Mouse (Mus musculus) stomach, postnatal 0 days (tissue): Measurements from ENCODE around the gene Shisal2a.

Experiments used
- CTCF ChIP-seq: IDR thresholded peaks from 2 replicates; pipeline ENCODE4 v1.5.1; 2016; ENCODE audit warnings: antibody characterized with exemption, low read depth, mild to moderate bottlenecking, moderate library complexity
- EP300 ChIP-seq: optimal IDR thresholded peaks from 2 replicates; pipeline ENCODE3; 2016; ENCODE audit warnings: antibody characterized with exemption

DNA sequence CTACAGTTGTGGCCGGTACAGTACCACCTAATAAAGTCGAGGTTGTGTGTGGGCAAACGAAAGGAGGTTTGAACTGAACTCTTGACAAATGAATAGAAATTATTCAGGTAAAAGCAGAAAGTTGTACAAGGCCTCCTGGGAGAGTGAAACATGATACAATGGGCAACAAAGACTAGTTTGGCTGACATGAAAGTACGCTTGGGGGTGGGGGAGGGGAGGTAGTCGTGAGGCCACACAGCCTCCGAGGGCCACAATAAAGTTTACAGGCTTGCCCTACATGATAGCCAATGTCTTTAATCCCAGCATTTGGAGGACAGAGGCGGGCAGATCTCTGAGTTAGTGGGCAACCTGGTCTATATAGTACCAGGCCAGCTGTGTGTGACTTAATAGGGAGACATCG lies 24.5 kb upstream of the Shisal2a start:
- TF ChIP-seq CTCF (no peak), EP300 (no peak)
